In genomic region chr8:80325132-80325531, GRCm38 (mm10) we compare ENCODE assay signal across 14 mouse cellular contexts.
DNase-seq lines count a peak whose midpoint lies in the region; TF ChIP-seq lines count a peak whose summit lies in the region.
"Had no signal": no experiment of that assay in that cellular context is flagged by ENCODE, and none has a peak within 500 bp of the region (broad histone marks: within the 10 kb centered on the region; RNA-seq: fewer than 3 reads in every experiment).

No protein-coding gene starts in this region.

- no peak overlapping the region for H3K4me3 ChIP-seq in kidney, adult 2 months (ENCODE audit: insufficient read depth, low read depth, low read length)
- H3K4me3 ChIP-seq: heart, adult 2 months; hindbrain, embryonic 12.5 days; left cerebral cortex, adult 2 months had no signal

- H3K27me3 ChIP-seq in kidney, adult 2 months (replicated peaks; ENCODE audit: control insufficient read depth, insufficient read depth, low read length): no peaks in the 10 kb centered on the region
- H3K27me3 ChIP-seq: hindbrain, embryonic 12.5 days had no signal

- WGBS in kidney, adult 2 months: 69% methylated on average over 4 of the region's 4 CpGs
- WGBS in large intestine, adult 2 months: 24% methylated on average over 4 of the region's 4 CpGs

- intact Hi-C loops in gastrocnemius, postnatal 36 days (cut with DNase I): no loop called here

- no peak for TF ChIP-seq CTCF in kidney, adult 2 months (conservative IDR thresholded peaks at IDR 0.05; ENCODE audit: insufficient read depth, insufficient read length, low read depth, low read length)
- TF ChIP-seq CTCF in brain, embryonic 14.5 days (IDR thresholded peaks at IDR 0.05; ENCODE audit: borderline replicate concordance, extremely low read depth, insufficient read depth, insufficient read length): no peak

- no peak overlapping the region for H3K27ac ChIP-seq in kidney, adult 2 months (ENCODE audit: insufficient read depth, low read depth, low read length)
- H3K27ac ChIP-seq: heart, adult 2 months; hindbrain, embryonic 12.5 days; left cerebral cortex, adult 2 months; liver, embryonic 14.5 days had no signal

- DNase-seq in kidney, adult 2 months: peak; percentile 2
- no peak for DNase-seq in kidney, postnatal 25 days
- peak; percentile 65 for DNase-seq in brain, embryonic 14.5 days (ENCODE audit: low read depth)
- DNase-seq in large intestine, adult 2 months (ENCODE audit: low read depth, low spot score): peak; percentile 14
- DNase-seq in lung, postnatal 4 days: peak; percentile 75 to 76
- no peak for DNase-seq in urinary bladder, postnatal 4 days (ENCODE audit: low spot score in 2 of 2)
- no peak for DNase-seq in kidney, adult 8-10 months
- no peak for DNase-seq in gastrocnemius, postnatal 36 days
- DNase-seq: embryo, embryonic 11 days; kidney, postnatal 10 days had no signal

- no peaks in the 10 kb centered on the region for H3K36me3 ChIP-seq in kidney, adult 2 months (ENCODE audit: control insufficient read depth, insufficient read depth, low read length)
- H3K36me3 ChIP-seq: hindbrain, embryonic 12.5 days had no signal

- TF ChIP-seq POLR2A in kidney, adult 2 months (IDR thresholded peaks at IDR 0.05; ENCODE audit: low read depth, low read length): no peak
- TF ChIP-seq POLR2A in brain, embryonic 14.5 days (IDR thresholded peaks at IDR 0.05; ENCODE audit: borderline replicate concordance, extremely low read depth, insufficient read depth, insufficient read length, poor library complexity, severe bottlenecking): no peak

- no peaks in the 10 kb centered on the region for H3K4me1 ChIP-seq in kidney, adult 2 months (ENCODE audit: control insufficient read depth, insufficient read depth, low read length)

Comparison
In these comparisons a context has a peak if more than half of its experiments do, and no peak if none do; other contexts are left out.
1. DNase-seq: peak in kidney, adult 2 months (single experiment), brain, embryonic 14.5 days (single experiment), large intestine, adult 2 months (single experiment) and lung, postnatal 4 days (2 of 2); none in kidney, postnatal 25 days (0 of 2), urinary bladder, postnatal 4 days (0 of 2), kidney, adult 8-10 months (0 of 2) and gastrocnemius, postnatal 36 days (0 of 2).